Mouse (Mus musculus) c-Kit-negative CD71-positive TER-119-positive erythroid progenitor cells, embryonic 14.5 days (primary cell): ENCODE results near the gene Vmn1r4.
A peak's percentile ranks its signal among the peaks of the same experiment; 100 is the strongest.

Experiments used
- DNase-seq: peaks from one replicate; pipeline ENCODE4 v3.0.0-alpha.2; 2013; ENCODE audit warnings: low read depth, low spot score

Gene Vmn1r4

DNA sequence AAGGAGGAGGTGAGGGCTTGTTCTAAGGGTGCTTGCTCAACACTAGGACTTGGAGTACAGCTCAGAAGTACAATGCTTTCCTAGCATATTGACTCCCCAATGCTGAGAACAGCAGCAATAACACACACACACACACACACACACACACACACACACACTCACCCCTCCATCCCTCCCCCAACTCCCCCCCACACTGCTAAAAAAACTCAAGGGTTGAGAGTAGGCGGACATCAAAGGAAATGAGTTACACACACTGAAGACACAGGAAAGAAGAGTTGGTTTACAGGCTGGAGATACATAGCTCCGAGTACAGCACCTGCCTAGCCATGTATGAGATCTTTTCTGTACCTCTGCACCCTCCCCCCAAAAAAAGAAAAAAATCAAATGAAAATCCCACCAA is 7.5 kb upstream of the Vmn1r4 start:
- no peak for DNase-seq

DNA sequence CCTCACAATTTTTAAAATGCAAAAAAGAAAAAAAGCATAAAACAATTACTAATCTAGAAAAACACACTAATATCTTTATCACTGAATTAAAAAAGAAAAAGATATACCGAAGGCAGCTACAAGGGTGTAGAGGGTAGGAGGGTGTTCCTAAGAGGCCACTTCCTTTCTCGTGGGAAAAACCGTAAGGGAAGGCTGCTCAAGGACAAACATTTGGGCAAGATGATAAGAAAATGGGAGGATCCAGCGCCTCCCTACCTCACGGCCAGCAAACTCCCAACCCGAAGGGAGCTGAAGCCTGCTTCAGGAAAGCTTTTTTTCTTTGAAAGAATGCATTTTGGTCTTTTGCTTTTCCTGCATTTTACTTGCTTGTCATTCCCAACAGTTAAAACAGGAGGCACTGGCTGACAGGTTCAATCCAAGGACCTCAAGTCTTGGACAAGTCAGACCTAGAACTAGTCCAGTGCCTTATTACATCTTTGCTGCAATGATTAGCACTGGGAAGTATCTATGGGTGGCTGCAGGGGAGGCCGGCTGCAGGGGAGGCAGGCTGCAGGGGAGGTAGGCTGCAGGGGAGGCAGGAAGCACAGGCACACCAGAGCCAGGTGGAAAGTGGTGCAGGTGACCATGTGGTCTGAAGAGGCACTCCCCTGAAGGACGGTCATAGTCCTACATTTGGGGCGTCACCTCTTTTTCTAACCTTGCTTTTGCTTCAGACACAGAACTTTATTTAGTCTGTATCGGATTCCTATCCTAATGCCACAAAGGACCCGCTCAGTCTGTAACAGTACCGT is 6.0 kb upstream of the Vmn1r4 start:
- peak; percentile 73 for DNase-seq

DNA sequence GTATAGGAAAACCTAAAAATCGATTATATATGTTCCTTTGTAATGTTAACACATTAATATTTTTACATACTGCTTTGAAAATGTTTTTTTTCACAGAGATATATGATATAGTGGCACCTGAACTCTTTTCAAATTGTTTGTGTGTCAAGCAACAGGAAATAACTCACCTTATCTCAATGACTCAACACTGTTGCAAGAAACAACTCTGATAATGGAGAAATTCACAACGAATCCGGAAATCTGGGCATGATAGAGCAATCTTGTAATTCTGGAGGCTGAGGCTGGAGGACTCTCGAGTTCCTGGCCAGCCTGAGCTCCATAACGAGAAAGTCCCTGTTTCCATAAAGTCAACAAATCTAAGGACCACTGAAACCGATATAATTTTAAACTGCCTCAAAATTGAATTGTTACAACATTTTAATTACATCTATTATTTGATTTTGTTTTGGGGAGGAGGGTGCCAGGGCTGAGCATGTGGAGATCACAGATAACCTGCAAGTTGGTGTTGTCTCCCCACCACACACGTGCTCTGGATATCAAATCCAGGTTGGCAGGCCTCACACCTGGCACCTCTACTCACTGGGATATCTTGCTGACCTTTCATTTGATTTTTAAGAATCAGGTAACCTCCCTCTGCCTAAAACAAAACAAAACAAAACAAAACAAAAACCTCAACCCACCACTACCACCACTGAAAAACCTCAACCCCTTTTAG is 4.3 kb upstream of the Vmn1r4 start:
- no peak for DNase-seq

DNA sequence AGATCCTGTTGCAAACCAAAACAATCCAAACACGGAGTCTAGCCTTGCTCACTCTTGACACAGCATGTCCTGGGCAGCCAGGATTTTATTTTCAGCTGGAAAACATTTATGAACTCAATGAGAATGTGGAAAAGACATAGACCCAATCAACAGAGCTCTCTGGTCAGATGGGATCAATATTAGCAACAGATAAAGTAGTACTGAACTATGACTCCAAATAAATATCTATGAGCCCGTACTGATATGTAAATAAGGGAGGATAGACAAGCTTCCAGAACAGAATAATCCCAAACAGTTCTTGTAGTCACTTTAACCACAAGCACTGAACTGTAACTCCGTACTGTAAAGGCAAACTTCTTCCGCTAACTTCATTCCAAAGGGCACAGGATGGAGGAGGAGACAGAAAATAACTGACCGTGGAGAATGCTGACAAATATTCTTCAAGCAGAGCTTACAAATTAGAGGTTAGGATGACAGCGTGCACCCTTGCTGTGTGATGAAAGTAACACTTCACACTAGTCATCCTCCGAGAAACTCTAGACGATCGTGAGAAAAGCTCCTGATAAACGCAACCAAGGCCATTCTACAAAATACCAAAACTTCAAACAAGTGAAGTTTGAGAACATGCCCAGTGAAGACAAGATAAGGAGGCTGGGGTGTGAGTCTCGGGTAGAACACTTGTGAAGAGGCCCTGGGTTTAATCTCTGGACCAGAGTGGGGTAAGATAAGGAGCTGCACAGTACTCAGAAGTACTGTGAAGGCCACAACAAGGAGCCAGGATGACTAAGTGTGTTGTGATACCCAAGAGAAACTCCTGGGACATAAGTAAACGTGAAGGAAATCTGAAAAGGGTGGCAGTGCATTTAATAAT is 3.4 kb upstream of the Vmn1r4 start:
- peak; percentile 74 for DNase-seq

DNA sequence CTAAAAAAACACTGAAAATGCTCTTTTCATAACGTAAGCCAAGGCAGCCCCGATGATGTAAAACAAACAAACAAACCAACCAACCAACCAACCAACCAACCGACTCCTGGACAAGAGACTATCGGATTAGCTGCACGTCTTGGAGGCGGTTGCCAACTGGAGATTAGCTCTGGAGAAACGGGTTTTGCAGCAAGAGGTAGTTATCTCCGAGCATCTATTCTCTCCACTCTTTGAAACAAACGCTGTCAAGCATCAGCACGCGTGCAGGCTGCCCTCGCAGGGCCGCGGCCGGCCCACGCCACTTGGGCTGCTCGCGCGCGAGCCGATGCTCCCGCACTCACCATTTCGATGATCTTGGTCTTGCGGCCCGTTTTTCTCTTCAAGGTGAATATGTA is 487 bp upstream of the Vmn1r4 start:
- no peak for DNase-seq

DNA sequence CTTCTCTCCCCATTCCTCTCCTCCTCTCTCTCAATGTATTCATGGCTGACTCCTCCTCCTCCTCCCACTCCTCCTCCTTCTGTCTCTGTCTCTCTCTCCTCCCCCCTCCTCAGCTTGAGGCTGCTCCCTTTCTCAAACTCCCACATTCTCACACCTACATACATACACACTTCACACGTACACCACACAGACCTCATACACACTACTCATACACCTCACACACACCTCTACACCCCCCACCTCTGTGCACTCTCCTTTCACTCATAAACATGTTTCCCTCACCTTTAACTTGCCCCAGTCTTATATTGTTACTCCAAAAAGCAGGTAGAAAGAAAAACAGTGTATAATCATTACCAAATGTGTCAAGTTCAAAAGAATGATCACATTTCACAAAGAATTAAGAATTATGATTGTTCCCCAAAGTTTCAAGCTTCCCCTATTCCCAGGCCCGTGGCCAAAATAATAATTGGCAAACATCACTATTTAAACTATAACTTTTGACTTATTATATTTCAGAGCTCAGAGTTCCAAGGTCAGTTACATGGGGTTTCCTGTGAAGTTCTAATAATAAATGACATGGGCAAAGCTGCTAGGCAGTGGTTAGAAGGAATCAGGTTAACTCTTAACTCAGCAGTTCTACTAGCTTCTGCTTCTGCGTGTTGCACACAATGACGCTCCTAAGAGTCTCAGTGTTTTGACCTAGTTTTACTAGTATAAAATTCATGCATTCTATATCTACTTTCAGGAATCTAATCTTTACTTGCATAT is 8.0 kb downstream of the Vmn1r4 start:
- DNase-seq = no peak

DNA sequence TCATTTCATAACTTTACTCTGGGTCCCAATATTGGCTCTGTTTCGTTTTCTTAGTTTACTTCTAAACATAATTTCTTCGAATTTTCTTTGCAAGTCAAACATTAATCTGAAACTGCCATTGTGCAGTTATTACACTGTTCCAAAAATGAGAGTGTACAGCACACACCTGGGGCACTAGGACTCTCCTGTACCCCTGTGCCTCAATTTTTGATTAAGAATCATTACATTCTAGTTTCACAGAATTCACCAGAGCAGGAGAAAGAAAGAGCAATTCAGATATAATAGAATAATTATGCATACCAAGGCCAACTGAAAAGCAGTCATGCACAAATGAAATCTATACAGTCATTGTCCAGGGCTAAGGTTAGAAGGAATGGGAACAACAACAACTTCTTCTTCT is 8.6 kb downstream of the Vmn1r4 start:
- no peak for DNase-seq

DNA sequence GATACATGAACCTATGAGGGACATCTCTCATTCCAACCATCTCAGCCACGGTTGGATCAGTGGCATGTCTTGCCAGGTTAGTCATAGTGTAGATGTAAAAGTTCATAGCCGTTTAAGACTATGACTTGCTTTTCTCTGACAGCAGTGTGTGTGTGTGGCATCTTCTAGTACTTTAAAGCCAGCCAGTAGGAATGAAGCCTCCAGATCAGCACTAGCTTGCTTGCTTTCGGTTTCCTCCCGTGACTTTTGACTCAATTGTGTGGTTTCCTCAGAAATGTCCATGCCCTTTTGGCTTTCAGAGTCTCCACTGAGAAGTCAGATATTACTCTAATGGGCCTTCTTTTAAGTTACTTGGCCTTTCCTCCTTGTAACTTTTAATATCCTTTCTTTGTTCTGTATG is 10.6 kb downstream of the Vmn1r4 start:
- DNase-seq = no peak

DNA sequence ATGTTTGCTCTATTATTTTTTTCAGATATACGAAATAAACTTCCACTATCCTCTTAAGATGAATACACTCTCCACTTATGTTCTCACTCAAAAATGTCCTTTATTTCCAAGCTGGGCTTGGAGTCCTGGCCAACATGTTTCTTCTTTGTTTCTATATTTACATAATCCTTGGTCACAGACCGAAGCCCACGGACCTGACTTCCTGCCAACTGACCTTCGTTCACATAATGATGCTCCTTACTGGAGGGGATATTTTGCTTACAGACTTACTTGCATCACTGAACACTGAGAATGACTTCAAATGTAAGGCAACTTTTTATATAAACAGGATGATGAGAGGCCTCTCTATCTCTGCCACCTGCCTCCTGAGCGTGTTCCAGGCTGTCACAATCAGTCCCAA is 32.6 kb downstream of the Vmn1r4 start:
- DNase-seq = no peak

DNA sequence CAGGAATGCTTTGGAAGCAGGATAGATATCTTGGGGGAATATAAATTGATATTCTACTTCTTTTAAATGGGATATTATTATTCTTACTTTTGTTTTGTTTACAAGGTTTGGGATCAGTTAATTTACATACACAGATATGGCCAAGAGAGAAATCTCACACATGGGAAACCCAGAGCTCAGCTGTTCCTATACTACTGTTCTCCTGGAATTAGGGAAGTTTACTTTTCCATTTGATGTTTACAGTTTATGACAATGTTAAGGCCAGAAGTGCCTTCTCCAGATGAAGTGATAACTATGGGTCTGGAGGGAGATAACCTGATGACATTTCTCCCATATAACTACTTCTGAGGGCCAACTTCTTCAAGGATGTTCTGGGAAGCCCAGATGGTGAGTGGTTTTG is 46.2 kb downstream of the Vmn1r4 start, which contains the start of gene Vmn1r5:
Gene Vmn1r5, plus strand, starts transcription at position 301 of the 400 bp plus-strand sequence.
- no peak for DNase-seq

DNA sequence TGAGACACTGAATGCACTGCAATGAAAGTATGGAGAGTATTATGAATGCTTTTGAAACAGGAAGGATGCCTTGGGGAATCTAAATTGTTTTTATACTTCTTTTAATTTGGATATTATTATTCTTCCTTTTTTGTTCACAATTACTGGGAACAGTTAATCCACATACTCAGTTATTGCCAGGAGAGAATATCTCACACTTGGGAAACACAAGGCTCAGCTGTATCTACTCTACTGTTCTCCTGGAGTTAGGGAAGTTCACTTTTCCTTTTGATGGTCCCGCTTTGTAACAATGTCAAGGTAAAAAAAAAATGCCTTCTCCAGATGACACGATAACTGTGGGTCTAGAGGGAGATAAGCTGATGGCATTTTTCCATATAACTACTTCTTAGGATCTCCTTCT is 73.1 kb downstream of the Vmn1r4 start, which contains the start of gene Vmn1r6:
Gene Vmn1r6, plus strand, starts transcription at position 301 of the 400 bp plus-strand sequence.
- no peak for DNase-seq
